Mouse (Mus musculus): ENCODE measurements around the gene Gcm2.
A peak's percentile ranks its signal among the peaks of the same experiment; 100 is the strongest.

The Gcm2 gene

GRCm38 (mm10) chr13:41110935-41111334, at the start of gene Gcm2:
Gene Gcm2 (minus strand): TSS chr13:41111035.
- no peak for DNase-seq

- no peak for DNase-seq
Observed at GRCm38 (mm10) chr13:41158426-41158825, 47.6 kb upstream of the Gcm2 start.

- no peak for DNase-seq
Observed at GRCm38 (mm10) chr13:41153146-41153545, 42.3 kb upstream of the Gcm2 start.

GRCm38 (mm10) chr13:41146271-41146670, 35.4 kb upstream of the Gcm2 start:
- peak; percentile 55 to 72 for DNase-seq

- DNase-seq, result no peak
Observed at GRCm38 (mm10) chr13:41145433-41145970, 34.7 kb upstream of the Gcm2 start.

GRCm38 (mm10) chr13:41134901-41135300, 24.1 kb upstream of the Gcm2 start:
- peak; percentile 52 to 63 for DNase-seq

GRCm38 (mm10) chr13:41129061-41129460, 18.2 kb upstream of the Gcm2 start:
- no peak for DNase-seq

GRCm38 (mm10) chr13:41128326-41128725, 17.5 kb upstream of the Gcm2 start:
- no peak for DNase-seq

- no peak for DNase-seq
Observed at GRCm38 (mm10) chr13:41123666-41124225, 12.9 kb upstream of the Gcm2 start.

GRCm38 (mm10) chr13:41119152-41119945, 8.5 kb upstream of the Gcm2 start:
- no peak for DNase-seq

GRCm38 (mm10) chr13:41113940-41114339, 3.1 kb upstream of the Gcm2 start, which contains the start of gene Sycp2l:
Gene Sycp2l (plus strand): TSS chr13:41114307.
- DNase-seq, result no peak

GRCm38 (mm10) chr13:41105541-41105940, 5.3 kb downstream of the Gcm2 start:
- DNase-seq, result no peak

GRCm38 (mm10) chr13:41103841-41104525, 6.9 kb downstream of the Gcm2 start:
- DNase-seq, result no peak

GRCm38 (mm10) chr13:41100031-41100430, 10.8 kb downstream of the Gcm2 start:
- DNase-seq, result no peak

GRCm38 (mm10) chr13:41098325-41098724, 12.5 kb downstream of the Gcm2 start:
- DNase-seq, result no peak

- DNase-seq, result no peak
Observed at GRCm38 (mm10) chr13:41097324-41098058, 13.3 kb downstream of the Gcm2 start.

- no peak for DNase-seq
Observed at GRCm38 (mm10) chr13:41094160-41094559, 16.7 kb downstream of the Gcm2 start.

GRCm38 (mm10) chr13:41091271-41091670, 19.6 kb downstream of the Gcm2 start:
- DNase-seq, result no peak

- no peak for DNase-seq
Observed at GRCm38 (mm10) chr13:41088746-41089145, 22.1 kb downstream of the Gcm2 start.

- DNase-seq, result no peak
Observed at GRCm38 (mm10) chr13:41085140-41085539, 25.7 kb downstream of the Gcm2 start.

GRCm38 (mm10) chr13:41084521-41084920, 26.3 kb downstream of the Gcm2 start:
- DNase-seq, result no peak

- DNase-seq, result no peak
Observed at GRCm38 (mm10) chr13:41080700-41081099, 30.1 kb downstream of the Gcm2 start.

- no peak for DNase-seq
Observed at GRCm38 (mm10) chr13:41079859-41080258, 31.0 kb downstream of the Gcm2 start.
